Mouse (Mus musculus) gastrocnemius, adult 18-20 months (tissue): Measurements from ENCODE around the gene Skint2. TPM values are rescaled to one million over a fixed set of nuclear protein-coding genes. Genes with fewer than 3 reads are reported as not detected.

Source experiments
- DNase-seq: peaks from one replicate; pipeline ENCODE4 v3.0.0; 2021; ENCODE audit warnings: low spot score
- long read RNA-seq, 2 experiments: library from polyadenylated mRNA; stranded (forward); transcript quantifications; one replicate each; pipeline ENCODE4 v2.0.0; 2021
- total RNA-seq, 2 experiments: library from RNA; stranded (reverse); gene quantifications; 2 replicates each; pipeline ENCODE4 v1.2.3; 2021

Gene Skint2
- not detected for total RNA-seq
- long read RNA-seq, experiment 1 = 0 reads
- long read RNA-seq, experiment 2 = 0 reads

DNA sequence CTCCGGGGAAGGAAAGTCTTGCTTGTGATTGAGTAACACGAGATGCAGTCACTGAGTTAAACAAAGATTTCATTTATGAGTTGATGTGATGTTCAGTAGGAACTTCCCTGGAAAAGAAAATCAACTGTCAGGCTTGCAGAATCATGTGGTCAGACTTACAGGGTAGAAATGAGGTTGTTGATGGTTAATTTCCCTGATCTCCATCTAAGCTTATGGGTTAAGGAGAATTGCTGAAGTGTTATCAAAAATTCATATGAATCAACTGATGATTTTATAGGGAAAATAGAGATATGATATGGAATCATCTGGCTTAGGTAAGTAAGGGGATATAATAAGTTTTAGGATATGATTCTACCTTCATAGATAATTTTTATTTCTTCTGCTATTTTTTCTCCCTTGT is at the start of gene Skint2:
TSS of gene Skint2 (plus strand) at position 301 of the 400 bp plus-strand sequence.
- DNase-seq = no peak

Other genes starting within 250 kb of the Skint2 start
- gene Skint9, start 123.2 kb upstream of the Skint2 start, total RNA-seq = not detected
- gene Skint10, start 217.7 kb downstream of the Skint2 start, total RNA-seq = not detected